Mouse (Mus musculus): Measurements from ENCODE around the gene Pheta2.
A peak's percentile ranks its signal among the peaks of the same experiment; 100 is the strongest.

DNA sequence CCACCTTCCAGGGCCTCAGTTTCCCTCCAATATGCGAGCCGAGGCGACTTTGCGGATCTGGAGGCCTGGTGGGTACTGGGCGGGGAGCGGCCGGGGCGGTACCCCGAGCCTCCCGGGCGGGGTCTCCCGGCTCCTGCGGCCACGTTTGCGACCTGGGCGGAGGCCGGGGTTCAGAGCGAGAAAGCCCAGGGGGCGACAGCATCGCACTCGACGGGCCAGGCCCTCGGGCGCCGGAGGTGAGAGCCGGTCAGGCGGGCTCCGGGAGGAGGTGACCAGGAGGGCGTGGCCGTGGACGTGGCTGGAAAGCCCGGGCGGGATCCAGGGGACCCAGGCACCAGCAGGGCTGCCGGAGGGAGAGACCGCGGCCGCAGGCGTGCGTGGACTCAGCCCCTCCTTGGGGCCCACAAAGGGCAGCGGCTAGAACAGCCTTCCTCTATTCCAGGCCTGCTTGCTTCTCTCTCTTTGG lies 2.3 kb downstream of the Pheta2 start:
- TF ChIP-seq CTCF (IDR thresholded peaks at IDR 0.05; ENCODE audit: control insufficient read depth, insufficient read depth, low read length) (no peak), POLR2A (IDR thresholded peaks at IDR 0.05; ENCODE audit: borderline replicate concordance, control insufficient read depth, low read depth, low read length) (peak; percentile 81; the same call in 1 of the 2 replicates)

Data from bone marrow, adult 2 months (tissue).